Mouse (Mus musculus): ENCODE data around the gene Rilpl1. TPM values are rescaled to one million over a fixed set of nuclear protein-coding genes. Genes with fewer than 3 reads are reported as not detected.
"Not testable (repeated sequence)": the region's sequence is repeated elsewhere in the genome, so short reads cannot be mapped to it uniquely, and the experiment has no call there.

The Rilpl1 gene
- polyA plus RNA-seq, 1 experiment from 2014 or later, result 22.7 TPM

- Histone ChIP-seq H3K36me3 (peaks cover 13% of the 10 kb centered on the region), H3K27ac (replicated peaks) (peak overlapping the region; percentile 99), H3K4me1 (peaks cover 30% of the 10 kb centered on the region), H3K9me3 (replicated peaks) (no peaks in the 10 kb centered on the region), H3K4me3 (peak overlapping the region; percentile 79), H3K27me3 (ENCODE audit: low read depth, poor library complexity, severe bottlenecking) (no peaks in the 10 kb centered on the region)
- peak; percentile 52 for DNase-seq (ENCODE audit: low spot score)
- WGBS, result 7% methylated on average over 13 of the region's 13 CpGs
These were observed 48.7 kb downstream of the Rilpl1 start for GRCm38 (mm10) chr5:124482436-124482965.

GRCm38 (mm10) chr5:124481714-124482113 lies 49.5 kb downstream of the Rilpl1 start:
- no peak for DNase-seq (ENCODE audit: low spot score)
- Histone ChIP-seq H3K4me1 (peaks cover 38% of the 10 kb centered on the region), H3K36me3 (peaks cover 8% of the 10 kb centered on the region; the same call in 1 of the 2 replicates), H3K27me3 (ENCODE audit: low read depth, poor library complexity, severe bottlenecking) (no peaks in the 10 kb centered on the region), H3K9me3 (replicated peaks) (no peaks in the 10 kb centered on the region), H3K27ac (replicated peaks) (no peak overlapping the region), H3K4me3 (no peak overlapping the region)
- WGBS, result 89% methylated on average over 4 of the region's 4 CpGs

DNA sequence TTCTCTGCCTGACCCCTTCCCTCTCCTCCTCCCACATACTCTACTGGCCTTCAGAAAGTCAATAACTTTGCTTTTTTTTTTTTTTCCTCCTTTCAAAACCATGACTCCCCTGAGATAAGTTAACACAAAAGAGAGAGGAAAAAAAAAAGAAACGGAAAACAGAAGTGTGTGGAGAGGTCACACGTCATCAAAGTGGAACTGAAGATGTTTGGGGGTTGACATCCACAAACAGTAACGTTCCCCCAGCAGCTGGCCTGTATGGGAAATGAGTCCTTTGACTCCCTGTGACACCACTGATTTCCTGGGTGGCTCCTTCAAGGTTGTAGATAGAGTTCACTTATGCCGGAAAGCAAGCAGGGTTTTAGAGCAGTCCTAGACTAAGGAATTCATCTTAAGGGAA lies 51.1 kb downstream of the Rilpl1 start:
- peaks cover 51% of the 10 kb centered on the region for H3K4me1 ChIP-seq
- DNase-seq (ENCODE audit: low spot score), result no peak
- no peaks in the 10 kb centered on the region for H3K9me3 ChIP-seq (replicated peaks)
- 77% methylated on average over 4 of the region's 4 CpGs for WGBS
- no peak overlapping the region for H3K27ac ChIP-seq (replicated peaks)
- no peaks in the 10 kb centered on the region for H3K36me3 ChIP-seq
- no peaks in the 10 kb centered on the region for H3K27me3 ChIP-seq (ENCODE audit: low read depth, poor library complexity, severe bottlenecking)
- no peak overlapping the region for H3K4me3 ChIP-seq

DNA sequence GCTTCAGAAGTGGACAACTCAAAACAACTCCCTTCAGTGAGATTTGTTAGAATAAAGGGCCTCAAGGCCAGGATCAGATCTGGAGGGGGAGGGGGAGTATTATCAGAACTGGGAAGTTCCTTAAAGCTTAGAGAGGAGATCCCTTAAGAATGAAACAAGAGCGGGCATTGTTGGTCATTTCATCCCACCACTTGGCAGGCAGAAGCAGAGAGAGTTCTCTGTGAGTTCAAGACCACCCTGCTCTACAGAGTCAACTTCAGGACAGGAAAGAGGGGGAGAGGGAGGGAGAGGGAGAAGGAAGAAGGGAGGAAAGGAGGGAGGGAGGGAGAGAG lies 52.4 kb downstream of the Rilpl1 start:
- Histone ChIP-seq H3K9me3 (replicated peaks) (no peaks in the 10 kb centered on the region), H3K27me3 (ENCODE audit: low read depth, poor library complexity, severe bottlenecking) (no peaks in the 10 kb centered on the region), H3K4me1 (peaks cover 41% of the 10 kb centered on the region), H3K27ac (replicated peaks) (peak overlapping the region; percentile 71; the same call in 1 of the 2 replicates), H3K36me3 (no peaks in the 10 kb centered on the region), H3K4me3 (peak overlapping the region; percentile 85)
- 80% methylated on average over 1 of the region's 1 CpGs for WGBS
- no peak for DNase-seq (ENCODE audit: low spot score)

GRCm38 (mm10) chr5:124470591-124471171 lies 60.5 kb downstream of the Rilpl1 start:
- WGBS, result 89% methylated on average over 6 of the region's 6 CpGs
- Histone ChIP-seq H3K9me3 (replicated peaks) (no peaks in the 10 kb centered on the region), H3K36me3 (peaks cover 36% of the 10 kb centered on the region), H3K4me3 (no peak overlapping the region), H3K4me1 (peaks cover 6% of the 10 kb centered on the region), H3K27me3 (ENCODE audit: low read depth, poor library complexity, severe bottlenecking) (no peaks in the 10 kb centered on the region), H3K27ac (replicated peaks) (no peak overlapping the region)
- no peak for DNase-seq (ENCODE audit: low spot score)

GRCm38 (mm10) chr5:124469486-124469885 lies 61.7 kb downstream of the Rilpl1 start:
- H3K9me3 ChIP-seq (replicated peaks), result no peaks in the 10 kb centered on the region
- WGBS, result 88% methylated on average over 6 of the region's 6 CpGs
- H3K27ac ChIP-seq (replicated peaks), result no peak overlapping the region
- DNase-seq (ENCODE audit: low spot score), result no peak
- no peak overlapping the region for H3K4me3 ChIP-seq
- peaks cover 39% of the 10 kb centered on the region for H3K36me3 ChIP-seq
- H3K4me1 ChIP-seq, result no peaks in the 10 kb centered on the region
- no peaks in the 10 kb centered on the region for H3K27me3 ChIP-seq (ENCODE audit: low read depth, poor library complexity, severe bottlenecking)

DNA sequence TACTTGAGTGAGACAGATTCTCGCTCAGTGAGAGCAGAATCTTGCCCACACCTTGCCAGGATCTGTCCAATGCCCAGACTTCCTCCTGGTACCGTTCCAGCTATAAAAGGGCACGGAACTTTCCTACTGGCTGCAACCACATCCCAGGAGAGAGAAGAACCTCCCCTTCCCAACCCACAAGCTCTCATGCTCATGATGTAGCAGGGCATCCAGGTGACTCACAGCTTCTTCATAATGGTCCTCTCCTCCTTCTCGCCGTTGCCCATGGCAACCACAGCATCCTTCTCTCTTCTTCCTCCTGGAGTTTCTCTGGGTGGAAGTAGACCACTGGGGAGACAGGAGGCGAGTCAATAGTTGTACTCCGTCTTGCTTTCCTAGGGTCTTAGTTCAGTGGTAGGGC lies 62.8 kb downstream of the Rilpl1 start:
- Histone ChIP-seq H3K27ac (replicated peaks) (no peak overlapping the region), H3K4me1 (no peaks in the 10 kb centered on the region), H3K9me3 (replicated peaks) (no peaks in the 10 kb centered on the region), H3K27me3 (ENCODE audit: low read depth, poor library complexity, severe bottlenecking) (no peaks in the 10 kb centered on the region), H3K36me3 (peaks cover 46% of the 10 kb centered on the region), H3K4me3 (no peak overlapping the region)
- no peak for DNase-seq (ENCODE audit: low spot score)
- 89% methylated on average over 7 of the region's 7 CpGs for WGBS

DNA sequence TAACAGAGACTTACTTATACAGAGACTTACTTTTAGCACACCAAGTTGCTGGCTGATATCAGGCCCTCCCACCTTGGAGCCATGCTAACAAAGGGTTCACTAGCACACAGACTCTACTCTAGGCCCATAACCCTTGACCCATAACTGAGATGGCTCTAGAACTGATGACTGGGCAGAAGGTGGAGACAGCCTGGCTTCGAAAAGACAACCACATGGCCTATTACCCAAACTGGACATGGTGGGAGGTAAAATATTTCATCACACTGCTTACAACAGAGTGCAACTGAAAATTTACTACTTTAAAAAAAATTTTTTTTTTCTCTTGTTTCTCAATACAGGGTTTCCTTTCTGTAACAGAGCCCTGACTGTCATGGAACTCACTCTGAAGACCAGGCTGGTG lies 63.4 kb downstream of the Rilpl1 start:
- WGBS, result 95% methylated on average over 1 of the region's 1 CpGs
- Histone ChIP-seq H3K36me3 (peaks cover 52% of the 10 kb centered on the region), H3K4me1 (no peaks in the 10 kb centered on the region), H3K27ac (replicated peaks) (no peak overlapping the region), H3K4me3 (no peak overlapping the region), H3K27me3 (ENCODE audit: low read depth, poor library complexity, severe bottlenecking) (no peaks in the 10 kb centered on the region), H3K9me3 (replicated peaks) (no peaks in the 10 kb centered on the region)
- DNase-seq (ENCODE audit: low spot score), result no peak

- no peak for DNase-seq (ENCODE audit: low spot score)
- no peaks in the 10 kb centered on the region for H3K9me3 ChIP-seq (replicated peaks)
- no peak overlapping the region for H3K27ac ChIP-seq (replicated peaks)
- H3K27me3 ChIP-seq (ENCODE audit: low read depth, poor library complexity, severe bottlenecking), result no peaks in the 10 kb centered on the region
- H3K4me3 ChIP-seq, result no peak overlapping the region
- no peaks in the 10 kb centered on the region for H3K4me1 ChIP-seq
- H3K36me3 ChIP-seq, result peaks cover 80% of the 10 kb centered on the region
These were observed 66.3 kb downstream of the Rilpl1 start for GRCm38 (mm10) chr5:124464905-124465304.

- Histone ChIP-seq H3K27me3 (ENCODE audit: low read depth, poor library complexity, severe bottlenecking) (no peaks in the 10 kb centered on the region), H3K36me3 (peaks cover 80% of the 10 kb centered on the region)
- WGBS, result 92% methylated on average over 5 of the region's 5 CpGs
These were observed 67.7 kb downstream of the Rilpl1 start for GRCm38 (mm10) chr5:124463462-124463861.

GRCm38 (mm10) chr5:124462297-124463025 lies 68.7 kb downstream of the Rilpl1 start:
- Histone ChIP-seq H3K36me3 (peaks cover 80% of the 10 kb centered on the region), H3K4me3 (no peak overlapping the region), H3K4me1 (no peaks in the 10 kb centered on the region), H3K9me3 (replicated peaks) (no peaks in the 10 kb centered on the region), H3K27ac (replicated peaks) (no peak overlapping the region), H3K27me3 (ENCODE audit: low read depth, poor library complexity, severe bottlenecking) (no peaks in the 10 kb centered on the region)
- WGBS, result 89% methylated on average over 8 of the region's 8 CpGs
- DNase-seq (ENCODE audit: low spot score), result no peak

More at GRCm38 (mm10) chr5:124463462-124463861, 67.7 kb downstream of the Rilpl1 start:
- no peak overlapping the region for H3K4me3 ChIP-seq
- H3K4me1 ChIP-seq, result no peaks in the 10 kb centered on the region
- H3K27ac ChIP-seq (replicated peaks), result no peak overlapping the region
- H3K9me3 ChIP-seq (replicated peaks), result no peaks in the 10 kb centered on the region
- DNase-seq (ENCODE audit: low spot score), result no peak

DNA sequence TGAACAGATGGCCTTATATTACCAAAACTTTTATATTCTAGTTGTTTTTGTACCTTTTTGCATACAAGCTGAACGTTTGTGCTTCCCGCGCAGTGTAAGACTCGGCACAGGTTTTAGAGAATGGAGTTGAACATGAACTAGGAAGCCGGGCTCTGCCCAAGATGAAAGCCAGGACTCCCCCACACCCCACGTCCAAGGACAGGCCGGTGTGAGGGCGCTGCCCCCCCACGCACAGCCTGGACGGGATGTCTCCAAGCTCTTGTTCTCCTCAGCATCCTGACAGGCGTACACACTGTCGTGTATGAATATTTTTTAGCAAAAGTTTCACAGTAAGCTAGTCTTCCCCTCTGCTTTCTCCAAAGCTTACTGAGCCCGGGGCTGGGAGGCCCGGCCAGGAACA lies 70.3 kb downstream of the Rilpl1 start:
- H3K27me3 ChIP-seq (ENCODE audit: low read depth, poor library complexity, severe bottlenecking); H3K27ac ChIP-seq (replicated peaks); H3K4me3 ChIP-seq; H3K4me1 ChIP-seq; H3K9me3 ChIP-seq (replicated peaks); DNase-seq (ENCODE audit: low spot score): not testable (repeated sequence)
- 94% methylated on average over 14 of the region's 14 CpGs for WGBS
- peaks cover 85% of the 10 kb centered on the region for H3K36me3 ChIP-seq

DNA sequence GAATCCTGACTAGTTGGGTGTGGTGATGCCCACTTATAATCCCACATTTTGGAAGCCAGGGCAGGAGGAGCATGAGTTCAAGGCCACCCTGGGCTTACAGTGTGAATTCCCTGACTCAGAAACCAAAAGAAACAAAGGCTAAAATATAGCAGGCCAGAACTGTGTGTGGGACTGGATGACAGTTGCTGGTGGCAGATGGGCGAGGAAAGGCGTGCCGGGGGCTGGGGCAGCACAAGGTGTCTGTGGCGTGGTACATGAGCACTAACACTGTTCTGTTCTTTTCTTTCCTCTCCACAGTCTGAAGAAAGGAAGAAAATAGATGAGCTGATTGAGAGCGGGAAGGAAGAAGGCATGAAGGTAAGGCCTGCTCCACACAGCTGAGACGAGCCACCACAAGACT lies 74.4 kb downstream of the Rilpl1 start:
- Histone ChIP-seq H3K36me3 (peaks cover 99% of the 10 kb centered on the region), H3K9me3 (replicated peaks) (no peaks in the 10 kb centered on the region), H3K4me3 (no peak overlapping the region), H3K27ac (replicated peaks) (no peak overlapping the region), H3K4me1 (peaks cover 8% of the 10 kb centered on the region; the same call in 1 of the 2 replicates), H3K27me3 (ENCODE audit: low read depth, poor library complexity, severe bottlenecking) (no peaks in the 10 kb centered on the region)
- DNase-seq (ENCODE audit: low spot score), result no peak
- 95% methylated on average over 6 of the region's 6 CpGs for WGBS

All from midbrain, embryonic 10.5 days (tissue).